Mouse (Mus musculus) G1E (cell line): ENCODE data around the gene Ngf. TPM values are rescaled to one million over a fixed set of nuclear protein-coding genes. Genes with fewer than 3 reads are reported as not detected.

Experiments used
- ATAC-seq: 2 replicates; pipeline ENCODE4 v1.8.0; 2016; ENCODE audit warnings: mild to moderate bottlenecking; ENCODE audit not compliant: insufficient number of reproducible peaks, poor library complexity, low FRiP score, severe bottlenecking; ENCODE audit errors: extremely low read depth
- DNase-seq: peaks from one replicate; pipeline ENCODE4 v3.0.0; 2012; ENCODE audit warnings: low spot score
- H3K27me3 ChIP-seq: 2 replicates; pipeline ENCODE4 v1.6.1; 2012; ENCODE audit warnings: mild to moderate bottlenecking, low read length, inconsistent platforms; ENCODE audit not compliant: insufficient read depth
- H3K36me3 ChIP-seq: replicated peaks from 2 replicates; pipeline ENCODE3; 2012; ENCODE audit warnings: mild to moderate bottlenecking, inconsistent platforms
- H3K4me1 ChIP-seq: 2 replicates; pipeline ENCODE4 v1.6.1; 2012; ENCODE audit warnings: low read depth, low read length, inconsistent platforms, mixed read lengths; ENCODE audit not compliant: insufficient read depth
- H3K4me3 ChIP-seq: 2 replicates; pipeline ENCODE4 v1.5.1; 2012; ENCODE audit warnings: low read depth, mild to moderate bottlenecking, inconsistent platforms, low read length, moderate library complexity, mixed read lengths
- H3K9me3 ChIP-seq: replicated peaks from 2 replicates; pipeline ENCODE4 v1.6.1; 2012; ENCODE audit warnings: inconsistent platforms
- CTCF ChIP-seq: IDR thresholded peaks from 2 replicates; pipeline ENCODE4 v1.5.1; 2012; ENCODE audit warnings: low read depth, low read length, inconsistent platforms, mixed read lengths
- GATA1 ChIP-seq: IDR thresholded peaks from 2 replicates; pipeline ENCODE4 v1.6.1; 2012; ENCODE audit warnings: borderline replicate concordance, low read length, inconsistent platforms, mixed read lengths
- GATA2 ChIP-seq: IDR thresholded peaks from 2 replicates; pipeline ENCODE4 v1.6.1; 2012; ENCODE audit warnings: low read depth, low read length, inconsistent platforms, borderline replicate concordance
- POLR2AphosphoS5 ChIP-seq: IDR thresholded peaks from 2 replicates; pipeline ENCODE4 v1.6.1; 2012; ENCODE audit warnings: low read depth, low read length, inconsistent platforms; ENCODE audit not compliant: insufficient replicate concordance
- TAL1 ChIP-seq: conservative IDR thresholded peaks from 2 replicates; pipeline ENCODE4 v1.6.1; 2012; ENCODE audit warnings: low read depth, low read length, inconsistent platforms, mixed read lengths
- polyA plus RNA-seq: library from polyadenylated mRNA; stranded (reverse); fragments of >175 nt; gene quantifications from 2 replicates; pipeline ENCODE4 v1.2.3, GENCODE M21; 2012
- total RNA-seq, 2 experiments: library from RNA; stranded (forward) in 1 of 2; stranded (reverse) in 1 of 2; fragments of 200-1000 nt in 1 of 2; fragments of >200 nt in 1 of 2; fragmentation: Nextera tagmentation in 1 of 2; gene quantifications; 2 replicates each; pipeline ENCODE4 v1.2.3; 2014 to 2017

Ngf gene
- total and polyA plus RNA-seq, 3 experiments: 0.16 TPM; not detected in 2

DNA sequence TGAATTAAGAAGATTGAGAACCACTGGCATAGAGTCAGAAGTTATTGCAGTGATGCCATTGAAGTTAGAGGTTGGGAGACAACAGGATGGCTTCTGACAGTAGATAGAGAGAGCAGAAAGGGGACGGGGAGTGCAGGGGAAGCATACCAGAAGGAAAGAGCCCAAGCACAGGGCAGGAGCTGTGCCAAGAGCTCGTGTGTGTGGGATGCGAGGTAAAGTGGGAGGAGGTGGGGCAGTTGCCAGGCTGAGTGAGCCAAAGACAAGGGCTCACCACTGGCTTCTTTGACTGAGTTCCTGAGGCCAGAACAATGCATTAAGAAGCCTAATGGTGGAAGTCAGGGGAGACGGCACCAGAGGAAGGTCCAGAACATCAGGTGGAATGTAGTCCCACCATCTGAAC lies 47.2 kb downstream of the Ngf start:
- Histone ChIP-seq H3K9me3 (no peaks in the 10 kb centered on the region), H3K4me1 (no peaks in the 10 kb centered on the region), H3K27me3 (no peaks in the 10 kb centered on the region), H3K36me3 (no peaks in the 10 kb centered on the region), H3K4me3 (no peak overlapping the region)
- ATAC-seq (no peak), DNase-seq (no peak)
- no peak for TF ChIP-seq CTCF
- TF ChIP-seq GATA1: no peak
- TF ChIP-seq POLR2AphosphoS5: no peak

- Histone ChIP-seq H3K9me3 (no peaks in the 10 kb centered on the region), H3K27me3 (no peaks in the 10 kb centered on the region), H3K36me3 (no peaks in the 10 kb centered on the region), H3K4me1 (no peaks in the 10 kb centered on the region), H3K4me3 (no peak overlapping the region)
- no peak for DNase-seq
- TF ChIP-seq TAL1 (no peak), GATA2 (no peak), GATA1 (no peak), CTCF (no peak), POLR2AphosphoS5 (no peak)
- no peak for ATAC-seq
These were observed 51.3 kb downstream of the Ngf start for GRCm38 (mm10) chr3:102521061-102521460.

DNA sequence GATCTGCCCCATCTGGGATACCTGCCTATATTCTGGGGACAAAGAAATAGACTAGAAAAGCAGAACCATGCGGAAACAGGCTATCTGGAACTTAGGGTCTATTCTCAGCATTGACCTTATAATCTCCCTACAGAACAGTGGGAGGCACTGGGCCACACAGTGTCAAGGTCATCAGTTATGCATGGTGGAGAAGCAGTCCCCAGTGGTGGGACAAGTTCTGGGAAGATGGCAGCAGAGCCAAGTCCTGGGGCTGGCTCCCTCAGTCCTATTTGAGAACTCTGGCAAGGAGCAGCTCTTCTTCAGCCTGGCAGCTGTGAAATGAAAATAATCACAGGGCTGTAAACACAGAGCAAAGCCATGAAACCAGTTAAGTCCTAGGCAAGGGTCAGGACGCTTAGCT lies 54.0 kb downstream of the Ngf start:
- TF ChIP-seq GATA1 (no peak), TAL1 (no peak), GATA2 (no peak), CTCF (no peak), POLR2AphosphoS5 (no peak)
- Histone ChIP-seq H3K36me3 (no peaks in the 10 kb centered on the region), H3K9me3 (no peaks in the 10 kb centered on the region), H3K4me1 (no peaks in the 10 kb centered on the region), H3K27me3 (no peaks in the 10 kb centered on the region), H3K4me3 (no peak overlapping the region)
- DNase-seq: no peak
- ATAC-seq: no peak

- Histone ChIP-seq H3K36me3 (no peaks in the 10 kb centered on the region), H3K9me3 (no peaks in the 10 kb centered on the region), H3K4me3 (no peak overlapping the region), H3K4me1 (no peaks in the 10 kb centered on the region), H3K27me3 (no peaks in the 10 kb centered on the region)
- ATAC-seq (no peak), DNase-seq (no peak)
- no peak for TF ChIP-seq TAL1
These were observed 55.2 kb downstream of the Ngf start for GRCm38 (mm10) chr3:102524951-102525350.

- DNase-seq (no peak), ATAC-seq (no peak)
- TF ChIP-seq TAL1 (no peak), GATA2 (no peak), POLR2AphosphoS5 (no peak), GATA1 (no peak), CTCF (no peak)
- Histone ChIP-seq H3K4me1 (no peaks in the 10 kb centered on the region), H3K4me3 (no peak overlapping the region), H3K36me3 (no peaks in the 10 kb centered on the region), H3K27me3 (no peaks in the 10 kb centered on the region), H3K9me3 (no peaks in the 10 kb centered on the region)
These were observed 56.1 kb downstream of the Ngf start for GRCm38 (mm10) chr3:102525856-102526255.

GRCm38 (mm10) chr3:102526481-102526880 lies 56.8 kb downstream of the Ngf start:
- TF ChIP-seq POLR2AphosphoS5 (no peak), GATA1 (no peak), CTCF (no peak), GATA2 (no peak), TAL1 (no peak)
- no peak for ATAC-seq
- H3K4me3 ChIP-seq: no peak overlapping the region
- no peak for DNase-seq
- H3K36me3 ChIP-seq: no peaks in the 10 kb centered on the region
- H3K4me1 ChIP-seq: no peaks in the 10 kb centered on the region
- H3K27me3 ChIP-seq: no peaks in the 10 kb centered on the region
- H3K9me3 ChIP-seq: no peaks in the 10 kb centered on the region

GRCm38 (mm10) chr3:102534744-102535143 lies 65.0 kb downstream of the Ngf start:
- DNase-seq (no peak), ATAC-seq (no peak)
- H3K27me3 ChIP-seq: no peaks in the 10 kb centered on the region
- no peak for TF ChIP-seq GATA2
- no peak for TF ChIP-seq POLR2AphosphoS5
- TF ChIP-seq GATA1: no peak
- TF ChIP-seq CTCF: no peak
- TF ChIP-seq TAL1: no peak
- no peaks in the 10 kb centered on the region for H3K4me1 ChIP-seq
- H3K4me3 ChIP-seq: no peak overlapping the region
- H3K9me3 ChIP-seq: no peaks in the 10 kb centered on the region
- H3K36me3 ChIP-seq: no peaks in the 10 kb centered on the region
